Mouse (Mus musculus) brain, embryonic 14.5 days (tissue): ENCODE data around the gene Slc16a10.

Experiments
- CTCF ChIP-seq: fragments of 200-500 bp; IDR thresholded peaks from 2 replicates; pipeline ENCODE4 v1.5.1; 2012; ENCODE audit warnings: inconsistent platforms, mild to moderate bottlenecking, moderate library complexity, borderline replicate concordance; ENCODE audit not compliant: insufficient read depth, insufficient read length; ENCODE audit errors: extremely low read depth
- POLR2A ChIP-seq: fragments of 200-500 bp; IDR thresholded peaks from 2 replicates; pipeline ENCODE4 v1.6.1; 2012; ENCODE audit warnings: mild to moderate bottlenecking, inconsistent platforms, borderline replicate concordance; ENCODE audit not compliant: poor library complexity, insufficient read depth, insufficient read length, severe bottlenecking; ENCODE audit errors: extremely low read depth

GRCm38 (mm10) chr10:40019492-40019891, 122.6 kb downstream of the Slc16a10 start:
- TF ChIP-seq CTCF (no peak), POLR2A (no peak)
